Mouse (Mus musculus) C2C12 (cell line): ENCODE results near the gene Zfp507.

ENCODE experiments used
- CEBPB ChIP-seq: IDR thresholded peaks from one replicate; pipeline ENCODE4 v1.6.1; 2011; ENCODE audit warnings: low read depth, mild to moderate bottlenecking, control low read depth, moderate library complexity
- CTCF ChIP-seq: IDR thresholded peaks from one replicate; pipeline ENCODE4 v1.5.1; 2011; ENCODE audit not compliant: control insufficient read depth, insufficient read depth, insufficient read length
- FOSL1 ChIP-seq: IDR thresholded peaks from one replicate; pipeline ENCODE4 v1.8.0; 2011; ENCODE audit warnings: mild to moderate bottlenecking, low read length; ENCODE audit not compliant: poor library complexity, insufficient read depth, severe bottlenecking
- MAX ChIP-seq: IDR thresholded peaks from one replicate; pipeline ENCODE4 v1.6.1; 2011; ENCODE audit warnings: mild to moderate bottlenecking, control low read depth
- MYOD1 ChIP-seq: IDR thresholded peaks from one replicate; pipeline ENCODE4 v1.6.1; 2011; ENCODE audit warnings: low read depth; ENCODE audit not compliant: control insufficient read depth, insufficient read length
- MYOG ChIP-seq: IDR thresholded peaks from one replicate; pipeline ENCODE4 v1.6.1; 2011; ENCODE audit not compliant: control insufficient read depth, insufficient read length; ENCODE audit errors: extremely low read depth
- USF1 ChIP-seq: IDR thresholded peaks from one replicate; pipeline ENCODE4 v1.6.1; 2011; ENCODE audit warnings: low read depth, mild to moderate bottlenecking, control low read depth, moderate library complexity

GRCm38 (mm10) chr7:35785579-35785978 is 17.2 kb downstream of the Zfp507 start:
- no peak for TF ChIP-seq USF1
- TF ChIP-seq MAX: no peak
- TF ChIP-seq CTCF: no peak
- no peak for TF ChIP-seq MYOG
- no peak for TF ChIP-seq MYOD1
- no peak for TF ChIP-seq FOSL1
- no peak for TF ChIP-seq CEBPB
